Mouse (Mus musculus): Measurements from ENCODE around the gene Palld.
A peak's percentile ranks its signal among the peaks of the same experiment; 100 is the strongest.

The Palld gene

GRCm38 (mm10) chr8:61549585-61549984, 352.9 kb downstream of the Palld start:
- no peak for DNase-seq

GRCm38 (mm10) chr8:61539828-61540500, 362.5 kb downstream of the Palld start:
- DNase-seq: peak; percentile 35

- DNase-seq: no peak
Measured at GRCm38 (mm10) chr8:61537471-61537870, 365.0 kb downstream of the Palld start.

GRCm38 (mm10) chr8:61535472-61535871, 367.0 kb downstream of the Palld start:
- DNase-seq: no peak

- no peak for DNase-seq
Measured at GRCm38 (mm10) chr8:61533356-61533926, 369.0 kb downstream of the Palld start.

GRCm38 (mm10) chr8:61532831-61533230, 369.7 kb downstream of the Palld start:
- no peak for DNase-seq

GRCm38 (mm10) chr8:61531944-61532795, 370.3 kb downstream of the Palld start:
- DNase-seq: no peak

GRCm38 (mm10) chr8:61528642-61529041, 373.8 kb downstream of the Palld start:
- DNase-seq: no peak

GRCm38 (mm10) chr8:61528197-61528596, 374.3 kb downstream of the Palld start:
- no peak for DNase-seq

GRCm38 (mm10) chr8:61527037-61527436, 375.5 kb downstream of the Palld start:
- DNase-seq: no peak

- DNase-seq: no peak
Measured at GRCm38 (mm10) chr8:61522132-61522531, 380.4 kb downstream of the Palld start.

GRCm38 (mm10) chr8:61517502-61518185, 384.8 kb downstream of the Palld start:
- no peak for DNase-seq

- DNase-seq: no peak
Measured at GRCm38 (mm10) chr8:61516745-61517501, 385.6 kb downstream of the Palld start.

- DNase-seq: peak; percentile 75
Measured at GRCm38 (mm10) chr8:61515931-61516744, 386.4 kb downstream of the Palld start.

- DNase-seq: no peak
Measured at GRCm38 (mm10) chr8:61515110-61515930, 387.2 kb downstream of the Palld start.

GRCm38 (mm10) chr8:61502277-61502676, 400.2 kb downstream of the Palld start:
- DNase-seq: no peak

GRCm38 (mm10) chr8:61500914-61501313, 401.6 kb downstream of the Palld start:
- no peak for DNase-seq

GRCm38 (mm10) chr8:61499035-61499434, 403.5 kb downstream of the Palld start:
- no peak for DNase-seq

GRCm38 (mm10) chr8:61497110-61497509, 405.4 kb downstream of the Palld start:
- no peak for DNase-seq

GRCm38 (mm10) chr8:61488631-61489030, 413.9 kb downstream of the Palld start:
- DNase-seq: no peak

Data from cerebellum, adult 11 months (tissue).